Mouse (Mus musculus) midbrain, embryonic 16.5 days (tissue): Measurements from ENCODE around the gene Mre11a. TPM values are rescaled to one million over a fixed set of nuclear protein-coding genes. Genes with fewer than 3 reads are reported as not detected.
A peak's percentile ranks its signal among the peaks of the same experiment; 100 is the strongest.

Experiments used
- ATAC-seq: fragments of 200-750 bp; cut with Nextera tagmentation; 2 replicates; pipeline ENCODE4 v1.8.0; 2017; ENCODE audit warnings: moderate TSS enrichment
- H3K27ac ChIP-seq: fragments of 300-500 bp; sonication (generic); 2 replicates; pipeline ENCODE4 v1.5.1; 2014; ENCODE audit warnings: mild to moderate bottlenecking, low read length, mixed read lengths
- H3K27me3 ChIP-seq: fragments of 300-500 bp; sonication (generic); 2 replicates; pipeline ENCODE4 v1.6.1; 2014; ENCODE audit warnings: low read depth, low read length, mixed read lengths; ENCODE audit not compliant: control insufficient read depth, insufficient read depth
- H3K36me3 ChIP-seq: fragments of 300-500 bp; sonication (generic); 2 replicates; pipeline ENCODE4 v1.6.1; 2014; ENCODE audit warnings: mild to moderate bottlenecking, low read length, moderate library complexity, mixed read lengths; ENCODE audit not compliant: control insufficient read depth, insufficient read depth
- H3K4me1 ChIP-seq: fragments of 300-500 bp; sonication (generic); 2 replicates; pipeline ENCODE4 v1.6.1; 2014; ENCODE audit warnings: mild to moderate bottlenecking, low read length, mixed read lengths; ENCODE audit not compliant: control insufficient read depth, insufficient read depth
- H3K4me2 ChIP-seq: fragments of 300-500 bp; sonication (generic); 2 replicates; pipeline ENCODE4 v1.6.1; 2014; ENCODE audit warnings: mild to moderate bottlenecking, low read length, mixed read lengths
- H3K4me3 ChIP-seq: fragments of 300-500 bp; sonication (generic); 2 replicates; pipeline ENCODE4 v1.5.1; 2014; ENCODE audit warnings: low read depth, mild to moderate bottlenecking, low read length, moderate library complexity, mixed read lengths
- H3K9ac ChIP-seq: fragments of 300-500 bp; sonication (generic); 2 replicates; pipeline ENCODE4 v1.6.1; 2014; ENCODE audit warnings: low read depth, low read length, mixed read lengths
- H3K9me3 ChIP-seq: fragments of 300-500 bp; sonication (generic); replicated peaks from 2 replicates; pipeline ENCODE4 v1.6.1; 2014; ENCODE audit warnings: mild to moderate bottlenecking, low read length, mixed read lengths; ENCODE audit not compliant: control insufficient read depth, poor library complexity, severe bottlenecking
- WGBS: fragments of 180-500 bp; shearing (Covaris S2); extraction: QIAGEN DNeasy Blood & Tissue Kit; methylation state at CpG from one replicate; pipeline ENCODE4 v1.1.7; 2014; 5-methylcytosine and 5-hydroxymethylcytosine counted together
- polyA plus RNA-seq: library from polyadenylated mRNA; unstranded; fragments of >200 nt; fragmentation: Nextera tagmentation; extraction: Ambion mirVana; gene quantifications from 2 replicates; pipeline ENCODE4 v1.2.1, GENCODE M21; 2015

The Mre11a gene
- polyA plus RNA-seq, 1 experiment from 2014 or later = 10.5 TPM

GRCm38 (mm10) chr9:14839527-14839926 is 55.1 kb downstream of the Mre11a start:
- Histone ChIP-seq H3K9me3 (no peaks in the 10 kb centered on the region), H3K4me1 (no peaks in the 10 kb centered on the region; the same call in 1 of the 2 replicates), H3K27me3 (no peaks in the 10 kb centered on the region), H3K9ac (no peak overlapping the region), H3K36me3 (no peaks in the 10 kb centered on the region; the same call in 1 of the 2 replicates), H3K4me2 (no peak overlapping the region), H3K4me3 (no peak overlapping the region), H3K27ac (no peak overlapping the region)
- ATAC-seq = peak; percentile 54; the same call in 1 of the 2 replicates
- WGBS = 46% methylated on average over 7 of the region's 7 CpGs

- Histone ChIP-seq H3K4me2 (no peak overlapping the region), H3K4me3 (no peak overlapping the region), H3K9ac (no peak overlapping the region), H3K36me3 (no peaks in the 10 kb centered on the region), H3K9me3 (no peaks in the 10 kb centered on the region), H3K27me3 (no peaks in the 10 kb centered on the region), H3K4me1 (no peaks in the 10 kb centered on the region; the same call in 1 of the 2 replicates), H3K27ac (no peak overlapping the region)
- WGBS = 80% methylated on average over 5 of the region's 5 CpGs
- no peak for ATAC-seq
Observed at GRCm38 (mm10) chr9:14839970-14840369, 55.5 kb downstream of the Mre11a start.

- no peaks in the 10 kb centered on the region for H3K36me3 ChIP-seq
- no peak overlapping the region for H3K9ac ChIP-seq
- no peak overlapping the region for H3K4me2 ChIP-seq
- no peaks in the 10 kb centered on the region for H3K27me3 ChIP-seq
- 77% methylated on average over 10 of the region's 10 CpGs for WGBS
- no peaks in the 10 kb centered on the region for H3K9me3 ChIP-seq
- no peaks in the 10 kb centered on the region; the same call in 1 of the 2 replicates for H3K4me1 ChIP-seq
- no peak for ATAC-seq
- no peak overlapping the region for H3K27ac ChIP-seq
- no peak overlapping the region for H3K4me3 ChIP-seq
Observed at GRCm38 (mm10) chr9:14841878-14842761, 57.7 kb downstream of the Mre11a start.

GRCm38 (mm10) chr9:14843311-14843857 is 58.9 kb downstream of the Mre11a start:
- no peak for ATAC-seq
- H3K4me2 ChIP-seq = no peak overlapping the region
- H3K27me3 ChIP-seq = no peaks in the 10 kb centered on the region
- WGBS = 93% methylated on average over 6 of the region's 6 CpGs
- H3K36me3 ChIP-seq = no peaks in the 10 kb centered on the region
- H3K9me3 ChIP-seq = no peaks in the 10 kb centered on the region
- no peak overlapping the region for H3K9ac ChIP-seq
- no peak overlapping the region for H3K27ac ChIP-seq
- no peaks in the 10 kb centered on the region; the same call in 1 of the 2 replicates for H3K4me1 ChIP-seq
- no peak overlapping the region for H3K4me3 ChIP-seq

GRCm38 (mm10) chr9:14843901-14844300 is 59.4 kb downstream of the Mre11a start:
- no peak overlapping the region for H3K4me3 ChIP-seq
- WGBS = 97% methylated on average over 3 of the region's 3 CpGs
- no peak overlapping the region for H3K4me2 ChIP-seq
- H3K27ac ChIP-seq = no peak overlapping the region
- H3K36me3 ChIP-seq = no peaks in the 10 kb centered on the region
- no peaks in the 10 kb centered on the region for H3K27me3 ChIP-seq
- H3K4me1 ChIP-seq = no peaks in the 10 kb centered on the region; the same call in 1 of the 2 replicates
- no peak for ATAC-seq
- no peaks in the 10 kb centered on the region for H3K9me3 ChIP-seq
- no peak overlapping the region for H3K9ac ChIP-seq

- Histone ChIP-seq H3K4me3 (no peak overlapping the region), H3K36me3 (no peaks in the 10 kb centered on the region), H3K27ac (no peak overlapping the region), H3K9ac (no peak overlapping the region), H3K27me3 (no peaks in the 10 kb centered on the region), H3K4me2 (no peak overlapping the region), H3K4me1 (no peaks in the 10 kb centered on the region; the same call in 1 of the 2 replicates), H3K9me3 (no peaks in the 10 kb centered on the region)
- 51% methylated on average over 5 of the region's 5 CpGs for WGBS
- no peak for ATAC-seq
Observed at GRCm38 (mm10) chr9:14846428-14846827, 62.0 kb downstream of the Mre11a start.

GRCm38 (mm10) chr9:14848267-14848935 is 63.9 kb downstream of the Mre11a start:
- Histone ChIP-seq H3K4me2 (no peak overlapping the region), H3K9me3 (0 out of 2 replicates have a peak, but pooled peaks cover 3% of the 10 kb centered on the region), H3K27ac (no peak overlapping the region), H3K4me3 (no peak overlapping the region), H3K36me3 (no peaks in the 10 kb centered on the region), H3K9ac (no peak overlapping the region), H3K27me3 (no peaks in the 10 kb centered on the region), H3K4me1 (no peaks in the 10 kb centered on the region)
- no peak for ATAC-seq
- WGBS = 75% methylated on average over 1 of the region's 1 CpGs

GRCm38 (mm10) chr9:14854585-14854984 is 70.1 kb downstream of the Mre11a start:
- H3K4me3 ChIP-seq = no peak overlapping the region
- no peak overlapping the region for H3K4me2 ChIP-seq
- H3K27ac ChIP-seq = no peak overlapping the region
- H3K9ac ChIP-seq = no peak overlapping the region
- 60% methylated on average over 4 of the region's 4 CpGs for WGBS
- H3K9me3 ChIP-seq = 0 out of 2 replicates have a peak, but pooled peaks cover 3% of the 10 kb centered on the region
- 0 out of 2 replicates have a peak, but pooled peaks have one; percentile 36 for ATAC-seq
- H3K36me3 ChIP-seq = no peaks in the 10 kb centered on the region
- H3K27me3 ChIP-seq = peaks cover 9% of the 10 kb centered on the region
- H3K4me1 ChIP-seq = peaks cover 2% of the 10 kb centered on the region; the same call in 1 of the 2 replicates
